Mouse (Mus musculus) heart, postnatal 14 days (tissue): ENCODE data around the gene Rasip1. TPM values are rescaled to one million over a fixed set of nuclear protein-coding genes. Genes with fewer than 3 reads are reported as not detected.

Source experiments
- DNase-seq, 2 experiments: peaks; one replicate each; pipeline ENCODE4 v3.0.0; 2021 to 2022
- intact Hi-C: fragments of 180-260 bp; cut with DNase I; formaldehyde crosslinking; loops from one replicate; pipeline ENCODE4 v1.15.1; 2025
- total RNA-seq, 2 experiments: library from RNA; stranded (reverse); gene quantifications; 2 replicates each; pipeline ENCODE4 v1.2.3; 2021

Gene Rasip1
- total RNA-seq, 2 experiments from 2014 or later = 42.6 to 42.8 TPM

GRCm38 (mm10) chr7:45621443-45621842 lies 5.8 kb upstream of the Rasip1 start, which contains the start of gene Izumo1:
Gene Izumo1 (plus strand): TSS chr7:45621811.
- peak; percentile 30 to 61 for DNase-seq

DNA sequence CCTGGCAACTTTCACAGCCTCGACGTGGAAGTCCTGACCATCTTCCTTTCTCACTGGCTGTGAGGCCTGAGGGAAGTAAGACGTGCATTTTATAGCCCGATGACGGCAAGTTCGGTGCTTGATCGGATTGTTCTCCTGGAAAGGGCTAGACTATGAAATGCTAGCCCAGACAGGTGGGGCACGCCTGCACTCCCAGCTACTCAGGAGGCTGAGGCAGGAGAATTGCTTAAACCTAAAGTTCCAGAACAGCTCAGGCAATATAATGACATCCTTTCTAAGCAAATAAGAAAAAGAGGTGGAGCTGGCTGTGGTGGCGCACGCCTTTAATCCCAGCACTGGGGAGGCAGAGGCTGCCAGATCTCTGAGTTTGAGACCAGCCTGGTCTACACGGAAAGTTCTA lies 3.8 kb upstream of the Rasip1 start:
- no peak for DNase-seq
- intact Hi-C loops = no loop called here

More at GRCm38 (mm10) chr7:45621443-45621842, 5.8 kb upstream of the Rasip1 start, which contains the start of gene Izumo1:
- intact Hi-C loops = no loop called here

GRCm38 (mm10) chr7:45624718-45625117 lies 2.6 kb upstream of the Rasip1 start:
- no peak for DNase-seq
- intact Hi-C loops = no loop called here

DNA sequence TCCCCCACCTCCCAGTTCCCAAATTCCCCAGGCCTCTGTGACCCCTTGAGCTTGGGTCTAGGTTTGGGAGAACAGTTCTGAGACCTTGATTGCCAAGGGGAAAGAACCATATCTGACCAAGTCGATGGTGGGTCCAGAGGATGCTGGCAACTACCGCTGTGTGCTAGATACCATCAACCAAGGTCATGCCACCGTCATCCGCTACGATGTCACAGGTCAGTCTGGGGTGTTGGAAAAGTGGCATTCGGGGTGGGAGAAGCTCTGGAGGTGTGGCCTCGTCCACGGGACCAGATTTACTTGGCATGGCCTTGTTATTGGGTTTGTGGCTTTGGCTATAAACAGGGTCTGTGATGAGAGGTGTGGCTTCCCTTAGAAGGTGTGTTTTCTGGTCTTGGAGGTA lies 1.8 kb upstream of the Rasip1 start:
- intact Hi-C loops = no loop called here

DNA sequence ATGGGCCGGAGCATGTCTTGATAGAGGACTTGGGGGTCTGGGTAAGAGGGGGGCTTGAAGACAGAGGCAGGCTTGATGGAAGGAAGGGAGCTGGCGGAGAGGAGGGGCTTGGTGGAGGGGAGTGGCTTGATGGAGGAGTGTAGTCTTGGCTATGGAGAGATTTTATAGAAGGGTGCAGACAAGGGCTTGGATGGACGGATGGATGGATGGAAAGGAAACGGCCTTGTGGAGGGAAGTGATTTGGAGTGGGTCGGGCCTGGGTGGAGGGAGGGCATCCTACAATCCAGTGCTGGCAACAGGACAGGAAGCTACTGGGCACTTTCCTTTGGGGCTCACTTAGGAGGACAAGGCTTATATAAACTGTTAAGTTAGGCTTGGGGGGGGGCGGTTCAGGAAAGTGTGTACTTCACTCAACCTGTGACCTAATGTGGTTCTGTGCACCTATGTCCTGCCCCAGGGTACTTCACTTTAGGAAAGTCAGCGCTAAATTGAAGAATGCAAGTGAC lies 664 bp upstream of the Rasip1 start:
- DNase-seq = no peak
- intact Hi-C loops = no loop called here

More for the DNA sequence above, 1.8 kb upstream of the Rasip1 start:
- no peak for DNase-seq

DNA sequence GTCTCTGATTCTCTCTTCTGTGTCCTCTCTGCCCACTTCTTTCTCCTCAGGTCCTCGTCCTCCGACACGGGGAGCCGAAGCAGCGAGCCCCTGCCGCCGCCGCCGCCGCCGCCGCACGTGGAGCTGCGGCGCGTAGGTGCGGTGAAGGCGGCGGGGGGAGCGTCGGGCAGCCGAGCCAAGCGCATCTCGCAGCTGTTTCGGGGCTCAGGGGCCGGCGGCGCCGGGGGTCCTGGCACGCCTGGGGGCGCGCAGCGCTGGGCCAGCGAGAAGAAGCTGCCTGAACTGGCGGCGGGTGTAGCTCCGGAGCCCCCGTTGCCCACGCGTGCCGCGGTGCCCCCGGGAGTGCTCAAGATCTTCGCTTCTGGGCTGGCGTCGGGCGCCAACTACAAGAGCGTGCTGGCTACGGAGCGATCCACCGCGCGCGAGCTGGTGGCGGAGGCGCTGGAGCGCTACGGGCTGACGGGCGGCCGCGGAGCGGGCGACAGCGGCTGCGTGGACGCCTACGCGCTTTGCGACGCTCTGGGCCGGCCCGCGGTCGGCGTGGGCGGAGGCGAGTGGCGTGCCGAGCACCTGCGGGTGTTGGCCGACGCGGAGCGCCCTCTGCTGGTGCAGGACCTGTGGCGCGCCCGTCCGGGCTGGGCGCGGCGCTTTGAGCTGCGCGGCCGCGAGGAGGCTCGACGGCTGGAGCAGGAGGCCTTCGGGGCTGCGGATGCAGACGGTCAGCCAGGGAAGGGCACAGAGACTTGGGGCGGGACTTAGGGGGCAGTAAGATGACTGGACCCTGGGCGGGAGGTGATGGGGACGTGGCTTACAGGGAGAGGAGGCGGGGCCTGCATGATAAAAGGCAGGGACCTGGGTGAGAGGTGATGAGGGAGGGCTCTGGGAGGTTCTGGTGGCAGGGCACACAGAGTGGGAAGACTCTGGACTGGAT lies 1.3 kb downstream of the Rasip1 start:
- intact Hi-C loops = loop anchor here (2.0 kb wide), 2 partner anchors 36 to 54 kb away; no protein-coding TSS in a partner anchor

GRCm38 (mm10) chr7:45630064-45630907 lies 3.0 kb downstream of the Rasip1 start:
- peak in 1 of 2 experiments; percentile 21 for DNase-seq
- intact Hi-C loops = no loop called here

More for the DNA sequence above, 1.3 kb downstream of the Rasip1 start:
- DNase-seq = peak; percentile 96

- intact Hi-C loops = no loop called here
- DNase-seq = peak; percentile 45 to 58
Observed at GRCm38 (mm10) chr7:45632499-45632898, 5.2 kb downstream of the Rasip1 start.

GRCm38 (mm10) chr7:45634946-45635681 lies 7.8 kb downstream of the Rasip1 start:
- intact Hi-C loops = no loop called here
- peak in 1 of 2 experiments; percentile 18 for DNase-seq

GRCm38 (mm10) chr7:45635711-45636688 lies 8.7 kb downstream of the Rasip1 start:
- intact Hi-C loops = no loop called here

DNA sequence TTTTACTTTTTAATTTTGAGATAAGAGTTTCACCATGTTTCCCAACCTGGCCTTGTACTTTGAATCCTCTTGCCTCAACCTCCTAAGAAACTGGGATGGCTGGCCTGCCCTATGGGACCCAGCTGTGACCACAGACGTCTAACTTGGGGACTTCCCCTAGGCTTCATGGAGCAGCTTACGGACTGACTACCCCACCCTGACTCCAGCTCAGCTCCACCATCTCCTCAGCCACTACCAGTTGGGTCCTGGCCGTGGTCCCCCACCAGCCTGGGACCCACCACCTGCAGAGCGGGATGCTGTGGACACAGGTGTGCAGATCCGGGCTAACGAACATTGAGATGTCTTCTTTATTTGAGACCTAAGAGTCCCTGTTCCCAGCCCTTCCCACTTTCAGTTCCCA lies 10.4 kb downstream of the Rasip1 start:
- intact Hi-C loops = no loop called here
- DNase-seq = no peak

More at GRCm38 (mm10) chr7:45635711-45636688, 8.7 kb downstream of the Rasip1 start:
- peak; percentile 69 to 74 for DNase-seq

GRCm38 (mm10) chr7:45638623-45639401 lies 11.5 kb downstream of the Rasip1 start:
- intact Hi-C loops = no loop called here
- DNase-seq = peak; percentile 85 to 90

DNA sequence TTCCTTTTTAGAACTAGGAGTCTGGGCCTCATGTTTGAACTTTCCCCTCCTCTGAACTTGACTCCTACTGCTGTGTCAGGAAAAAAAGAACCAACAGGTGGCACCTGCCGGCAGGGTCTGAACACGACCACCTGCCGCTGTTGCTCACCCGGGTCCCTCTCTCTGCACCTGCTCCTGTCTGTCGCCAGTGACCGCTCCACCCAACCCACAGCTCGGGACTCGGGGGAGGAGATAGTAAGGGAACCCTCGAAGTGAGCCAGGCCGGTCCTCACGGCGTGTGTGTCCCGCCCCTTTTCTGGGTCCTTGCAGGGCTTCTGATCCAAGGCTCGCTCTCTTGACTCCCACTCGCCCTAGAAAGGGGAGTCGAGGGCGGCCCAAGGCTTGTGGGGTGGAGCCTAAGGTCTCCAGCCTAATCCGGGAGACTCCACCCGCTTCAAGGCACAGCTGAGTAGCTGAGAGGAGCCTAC lies 12.3 kb downstream of the Rasip1 start, which contains the start of gene Mamstr:
Gene Mamstr (plus strand): TSS at position 417 of the 467 bp plus-strand sequence.
- DNase-seq = no peak
- intact Hi-C loops = no loop called here

DNA sequence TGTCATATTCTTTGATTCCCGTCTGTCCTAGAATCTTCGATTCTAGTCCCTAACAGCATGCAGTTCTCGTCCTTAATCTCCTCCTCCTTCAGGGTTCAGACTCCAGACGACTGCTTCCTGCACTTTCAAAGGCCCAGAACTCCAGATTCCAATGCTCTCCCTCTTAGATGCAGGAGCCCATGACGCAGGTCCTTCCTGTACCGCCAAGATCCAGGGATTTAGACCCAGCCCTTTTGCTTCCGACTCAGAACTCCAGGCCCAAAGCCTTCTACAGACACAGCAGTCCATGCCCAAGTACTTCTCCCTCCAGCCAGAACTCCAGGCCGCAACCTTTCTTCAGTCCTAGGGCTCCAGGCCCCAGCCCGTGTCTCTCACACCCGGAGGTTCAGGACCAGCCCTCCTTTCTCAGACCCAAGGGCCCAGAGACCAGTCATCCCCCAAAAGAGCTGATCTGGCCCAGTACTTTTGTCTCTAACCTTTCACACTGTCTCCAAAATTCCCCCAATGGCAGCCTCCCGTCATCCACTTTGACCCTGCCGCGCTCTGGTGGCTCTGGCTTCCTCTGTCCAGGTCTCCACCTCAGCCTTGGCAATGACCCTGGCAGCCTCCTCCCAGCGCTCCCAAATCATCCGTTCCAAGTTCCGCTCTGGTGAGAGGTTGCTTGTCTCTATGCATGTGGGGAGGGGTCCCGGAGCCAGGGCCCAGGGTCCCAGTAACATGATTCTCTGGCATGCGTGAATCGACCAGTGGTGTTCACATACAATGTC lies 13.1 kb downstream of the Rasip1 start:
- intact Hi-C loops = no loop called here
- DNase-seq = no peak

DNA sequence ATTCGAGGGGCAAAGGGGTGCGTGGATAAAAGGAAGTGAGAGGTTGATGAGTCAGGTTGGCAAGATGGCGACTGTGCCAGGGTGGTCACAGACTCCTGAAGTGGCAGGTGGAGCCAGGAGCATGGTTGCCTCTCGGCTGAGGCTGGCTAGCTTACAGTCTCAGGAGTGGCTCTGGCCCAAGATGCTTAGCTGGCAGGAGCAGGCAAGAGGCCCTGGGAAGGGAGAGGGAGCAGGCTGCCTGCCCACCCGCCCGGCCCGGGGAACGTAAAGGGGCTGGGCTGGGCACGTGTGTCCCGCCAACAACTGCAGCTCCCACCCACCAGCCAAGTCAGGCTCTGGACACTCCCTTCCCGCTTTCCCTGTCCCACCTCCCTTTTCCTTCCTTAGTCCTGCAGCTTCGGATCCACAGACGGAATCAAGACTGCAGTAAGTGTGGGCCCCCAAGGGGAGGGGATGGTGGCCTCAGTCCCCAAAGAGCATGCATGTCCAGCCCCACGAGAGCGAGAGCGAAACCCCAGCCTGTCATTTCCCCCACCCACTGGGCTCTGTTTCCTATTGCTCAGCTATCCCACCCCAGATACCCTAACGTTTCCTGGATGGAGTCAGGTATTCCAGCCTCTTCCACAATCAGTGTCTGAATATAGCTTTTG lies 14.2 kb downstream of the Rasip1 start:
- DNase-seq = peak; percentile 61 to 71
- intact Hi-C loops = no loop called here

- DNase-seq = peak in 1 of 2 experiments; percentile 33
- intact Hi-C loops = no loop called here
Observed at GRCm38 (mm10) chr7:45642083-45642482, 14.8 kb downstream of the Rasip1 start.
